9 mouse cellular contexts compared by ENCODE assay signal in genomic region chr4:94476749-94477399, GRCm38 (mm10).
DNase-seq lines count a peak whose midpoint lies in the region; ATAC-seq and TF ChIP-seq lines count a peak whose summit lies in the region.
"Had no signal": no experiment of that assay in that cellular context is flagged by ENCODE, and none has a peak within 500 bp of the region (broad histone marks: within the 10 kb centered on the region; RNA-seq: fewer than 3 reads in every experiment).

No protein-coding gene starts in this region.

- no peak for TF ChIP-seq CTCF in hindbrain, postnatal 0 days (IDR thresholded peaks at IDR 0.05; ENCODE audit: low read depth)
- no peak for TF ChIP-seq CTCF in cerebellum, adult 2 months (IDR thresholded peaks at IDR 0.05; ENCODE audit: borderline replicate concordance, insufficient read depth, low read depth, low read length)

- DNase-seq in hindbrain, postnatal 0 days (ENCODE audit: low spot score), result no peak
- DNase-seq in R1 (ENCODE audit: low read depth, low spot score), result peak; percentile 77
- peak; percentile 67 to 73 for DNase-seq in heart, adult 18-20 months
- peak; percentile 17 for DNase-seq in kidney, postnatal 14 days
- no peak for DNase-seq in T-cell, adult 2 months (ENCODE audit: low spot score)
- DNase-seq in cerebellum, adult 2 months, result no peak
- DNase-seq in cerebellum, postnatal 4 days (ENCODE audit: low spot score in 2 of 2), result no peak

- H3K9ac ChIP-seq in hindbrain, embryonic 16.5 days (ENCODE audit: low read depth, low read length), result no peak overlapping the region
- H3K9ac ChIP-seq in hindbrain, postnatal 0 days (replicated peaks; ENCODE audit: low read length), result no peak overlapping the region
- H3K9ac ChIP-seq: stomach, embryonic 15.5 days had no signal

- 78% methylated on average over 18 of the region's 18 CpGs for WGBS in hindbrain, embryonic 16.5 days
- WGBS in hindbrain, postnatal 0 days, result 76% methylated on average over 18 of the region's 18 CpGs
- WGBS in cerebellum, adult 2 months, result 69% methylated on average over 18 of the region's 18 CpGs

- H3K27ac ChIP-seq in hindbrain, embryonic 16.5 days (ENCODE audit: low read depth, low read length), result no peak overlapping the region
- H3K27ac ChIP-seq in hindbrain, postnatal 0 days, result no peak overlapping the region
- H3K27ac ChIP-seq in cerebellum, adult 2 months (ENCODE audit: insufficient read depth, low read length), result no peak overlapping the region
- H3K27ac ChIP-seq: stomach, embryonic 15.5 days had no signal

- TF ChIP-seq POLR2A in cerebellum, adult 2 months (IDR thresholded peaks at IDR 0.05; ENCODE audit: borderline replicate concordance, insufficient read depth, low read length), result no peak

- no peaks in the 10 kb centered on the region for H3K4me1 ChIP-seq in hindbrain, embryonic 16.5 days (ENCODE audit: control insufficient read depth, insufficient read depth, low read depth, low read length)
- no peaks in the 10 kb centered on the region for H3K4me1 ChIP-seq in hindbrain, postnatal 0 days (ENCODE audit: insufficient read depth, low read length)
- H3K4me1 ChIP-seq in cerebellum, adult 2 months (ENCODE audit: control insufficient read depth, insufficient read depth, low read length), result no peaks in the 10 kb centered on the region
- H3K4me1 ChIP-seq: stomach, embryonic 15.5 days had no signal

- no peaks in the 10 kb centered on the region for H3K9me3 ChIP-seq in hindbrain, embryonic 16.5 days (ENCODE audit: control insufficient read depth, low read length)
- no peaks in the 10 kb centered on the region for H3K9me3 ChIP-seq in hindbrain, postnatal 0 days (ENCODE audit: low read length)
- H3K9me3 ChIP-seq: stomach, embryonic 15.5 days had no signal

- ATAC-seq in hindbrain, embryonic 16.5 days, result peak; percentile 60; the same call in 1 of the 2 replicates
- ATAC-seq in hindbrain, postnatal 0 days, result no peak

- H3K27me3 ChIP-seq in hindbrain, embryonic 16.5 days (replicated peaks; ENCODE audit: control insufficient read depth, insufficient read depth, low read length), result no peaks in the 10 kb centered on the region
- H3K27me3 ChIP-seq in hindbrain, postnatal 0 days (ENCODE audit: insufficient read depth, low read length), result no peaks in the 10 kb centered on the region
- H3K27me3 ChIP-seq in cerebellum, adult 2 months (ENCODE audit: control insufficient read depth, insufficient read depth, low read length), result no peaks in the 10 kb centered on the region
- H3K27me3 ChIP-seq: stomach, embryonic 15.5 days had no signal

- H3K36me3 ChIP-seq in hindbrain, embryonic 16.5 days (ENCODE audit: control insufficient read depth, insufficient read depth, low read length), result no peaks in the 10 kb centered on the region
- H3K36me3 ChIP-seq in hindbrain, postnatal 0 days (ENCODE audit: insufficient read depth, low read length), result no peaks in the 10 kb centered on the region
- H3K36me3 ChIP-seq: stomach, embryonic 15.5 days had no signal

- H3K4me2 ChIP-seq in hindbrain, embryonic 16.5 days (ENCODE audit: low read length), result no peak overlapping the region
- H3K4me2 ChIP-seq in hindbrain, postnatal 0 days (ENCODE audit: low read depth, low read length), result no peak overlapping the region
- H3K4me2 ChIP-seq: stomach, embryonic 15.5 days had no signal

- no peak overlapping the region for H3K4me3 ChIP-seq in hindbrain, embryonic 16.5 days (ENCODE audit: low read length)
- no peak overlapping the region for H3K4me3 ChIP-seq in hindbrain, postnatal 0 days (ENCODE audit: low read length)
- H3K4me3 ChIP-seq in cerebellum, adult 2 months (replicated peaks; ENCODE audit: insufficient read depth, low read depth, low read length), result no peak overlapping the region
- H3K4me3 ChIP-seq: stomach, embryonic 15.5 days had no signal

Comparison
In these comparisons a context has a peak if more than half of its experiments do, and no peak if none do; other contexts are left out.
1. DNase-seq: peak in R1 (single experiment), heart, adult 18-20 months (2 of 2) and kidney, postnatal 14 days (single experiment); none in hindbrain, postnatal 0 days (single experiment), T-cell, adult 2 months (single experiment), cerebellum, adult 2 months (0 of 2) and cerebellum, postnatal 4 days (0 of 2).